Mouse (Mus musculus) naive thymus-derived CD4-positive, alpha-beta T cell, adult 2 months (primary cell): ENCODE measurements around the gene Duxf3.
"Not testable (repeated sequence)": the region's sequence is repeated elsewhere in the genome, so short reads cannot be mapped to it uniquely, and the experiment has no call there.

Source experiments
- DNase-seq: peaks from one replicate; pipeline ENCODE4 v3.0.0-alpha.2; 2011; ENCODE audit warnings: low read depth

The Duxf3 gene

GRCm38 (mm10) chr10:58232641-58232969, at the start of gene Duxf3:
TSS of gene Duxf3 (minus strand) at chr10:58232675.
- not testable (repeated sequence) for DNase-seq

GRCm38 (mm10) chr10:58282238-58282637, 49.8 kb upstream of the Duxf3 start:
- peak; percentile 54 for DNase-seq

GRCm38 (mm10) chr10:58258466-58258865, 26.0 kb upstream of the Duxf3 start:
- peak; percentile 47 for DNase-seq

GRCm38 (mm10) chr10:58255954-58256353, 23.5 kb upstream of the Duxf3 start:
- DNase-seq = peak; percentile 9

- peak; percentile 95 for DNase-seq
Observed at GRCm38 (mm10) chr10:58255213-58255892, 22.9 kb upstream of the Duxf3 start, which contains the start of gene Gcc2. TSS of gene Gcc2 (plus strand) at chr10:58255497.

- peak; percentile 16 for DNase-seq
Observed at GRCm38 (mm10) chr10:58254635-58255175, 22.2 kb upstream of the Duxf3 start.

GRCm38 (mm10) chr10:58249535-58249934, 17.1 kb upstream of the Duxf3 start:
- peak; percentile 20 for DNase-seq

GRCm38 (mm10) chr10:58238984-58239740, 6.7 kb upstream of the Duxf3 start:
- DNase-seq = not testable (repeated sequence)

GRCm38 (mm10) chr10:58236613-58237012, 4.1 kb upstream of the Duxf3 start, which contains the start of gene Gm4981:
TSS of gene Gm4981 (minus strand) at chr10:58236701.
- DNase-seq = no peak

GRCm38 (mm10) chr10:58234985-58235384, 2.5 kb upstream of the Duxf3 start:
- not testable (repeated sequence) for DNase-seq

GRCm38 (mm10) chr10:58233740-58234121, 1.3 kb upstream of the Duxf3 start:
- DNase-seq = not testable (repeated sequence)

GRCm38 (mm10) chr10:58233054-58233739, 722 bp upstream of the Duxf3 start:
- DNase-seq = not testable (repeated sequence)

GRCm38 (mm10) chr10:58231779-58232640, 465 bp downstream of the Duxf3 start:
- DNase-seq = peak; percentile 30

- DNase-seq = not testable (repeated sequence)
Observed at GRCm38 (mm10) chr10:58231088-58231487, 1.4 kb downstream of the Duxf3 start.

GRCm38 (mm10) chr10:58230021-58230420, 2.5 kb downstream of the Duxf3 start:
- DNase-seq = not testable (repeated sequence)

GRCm38 (mm10) chr10:58227798-58228197, 4.7 kb downstream of the Duxf3 start:
- not testable (repeated sequence) for DNase-seq

GRCm38 (mm10) chr10:58226357-58226756, 6.1 kb downstream of the Duxf3 start:
- peak; percentile 21 for DNase-seq

GRCm38 (mm10) chr10:58224827-58225785, 7.4 kb downstream of the Duxf3 start, which contains the start of gene AW822073:
TSS of gene AW822073 (minus strand) at chr10:58224930.
- DNase-seq = not testable (repeated sequence)

- peak; percentile 15 for DNase-seq
Observed at GRCm38 (mm10) chr10:58223972-58224805, 8.3 kb downstream of the Duxf3 start.
